Mouse (Mus musculus) MEL (cell line): ENCODE data around the gene Lbx2. TPM values are rescaled to one million over a fixed set of nuclear protein-coding genes. Genes with fewer than 3 reads are reported as not detected.

ENCODE experiments used
- DNase-seq: peaks from one replicate; pipeline ENCODE4 v3.0.0; 2011; ENCODE audit warnings: low read depth, low spot score
- H3K27ac ChIP-seq: 2 replicates; pipeline ENCODE4 v1.5.1; 2012; ENCODE audit warnings: low read depth, mild to moderate bottlenecking, control low read depth, low read length, moderate library complexity; ENCODE audit not compliant: control insufficient read depth
- H3K27me3 ChIP-seq, 2 experiments: fragments of 150-350 bp in 1 of 2; sonication (generic) in 1 of 2; 2 replicates each; pipeline ENCODE4 v1.6.1; 2012; ENCODE audit warnings: low read length in 2 of 2, mild to moderate bottlenecking in 2 of 2, improper control_type of control experiment in 1 of 2, moderate library complexity in 1 of 2; ENCODE audit not compliant: insufficient read depth in 2 of 2, control insufficient read depth in 1 of 2
- H3K36me3 ChIP-seq, 2 experiments: 2 replicates each; pipeline ENCODE4 v1.6.1; 2012 to 2014; ENCODE audit warnings: low read length in 2 of 2, improper control_type of control experiment in 1 of 2, inconsistent platforms in 1 of 2, mild to moderate bottlenecking in 1 of 2; ENCODE audit not compliant: insufficient read depth in 2 of 2, control insufficient read depth in 1 of 2
- H3K4me1 ChIP-seq, 2 experiments: fragments of 150-350 bp in 1 of 2; sonication (generic) in 1 of 2; 2 replicates each; pipeline ENCODE4 v1.6.1; 2012; ENCODE audit warnings: low read length in 2 of 2, improper control_type of control experiment in 1 of 2, mild to moderate bottlenecking in 1 of 2; ENCODE audit not compliant: insufficient read depth in 2 of 2, control insufficient read depth in 1 of 2
- H3K4me3 ChIP-seq, 2 experiments: fragments of 150-350 bp in 1 of 2; sonication (generic) in 1 of 2; 2 replicates each; pipeline ENCODE4 v1.5.1; 2012; ENCODE audit warnings: low read depth in 2 of 2, low read length in 2 of 2, mild to moderate bottlenecking in 2 of 2, moderate library complexity in 2 of 2, control low read depth in 1 of 2, improper control_type of control experiment in 1 of 2; ENCODE audit not compliant: control insufficient read depth in 1 of 2, insufficient read depth in 1 of 2
- H3K79me2 ChIP-seq: 2 replicates; pipeline ENCODE4 v1.6.1; 2012; ENCODE audit warnings: mild to moderate bottlenecking, low read length, moderate library complexity; ENCODE audit not compliant: control insufficient read depth, poor library complexity, insufficient read depth
- H3K9ac ChIP-seq: 2 replicates; pipeline ENCODE4 v1.6.1; 2012; ENCODE audit warnings: low read depth, mild to moderate bottlenecking, control low read depth, low read length, moderate library complexity; ENCODE audit not compliant: control insufficient read depth, poor library complexity, severe bottlenecking
- H3K9me3 ChIP-seq: fragments of 150-350 bp; sonication (generic); replicated peaks from 2 replicates; pipeline ENCODE4 v1.6.1; 2012; ENCODE audit warnings: mild to moderate bottlenecking, low read length, improper control_type of control experiment, moderate library complexity; ENCODE audit not compliant: insufficient read depth
- CHD1 ChIP-seq: IDR thresholded peaks from 2 replicates; pipeline ENCODE4 v1.6.1; 2012; ENCODE audit warnings: low read depth, mild to moderate bottlenecking, inconsistent platforms, low read length, improper control_type of control experiment
- ELF1 ChIP-seq: IDR thresholded peaks from 2 replicates; pipeline ENCODE4 v1.6.1; 2014; ENCODE audit warnings: low read depth, mild to moderate bottlenecking, inconsistent platforms, low read length, improper control_type of control experiment, moderate library complexity
- ETS1 ChIP-seq: IDR thresholded peaks from 2 replicates; pipeline ENCODE4 v1.6.1; 2012; ENCODE audit warnings: low read depth, mild to moderate bottlenecking, inconsistent platforms, low read length, improper control_type of control experiment, moderate library complexity
- GATA1 ChIP-seq: IDR thresholded peaks from 2 replicates; pipeline ENCODE4 v1.6.1; 2011; ENCODE audit warnings: low read depth, low read length, improper control_type of control experiment
- JUND ChIP-seq: IDR thresholded peaks from 2 replicates; pipeline ENCODE4 v1.6.1; 2011; ENCODE audit warnings: low read depth, mild to moderate bottlenecking, improper control_type of control experiment, low read length
- MXI1 ChIP-seq: IDR thresholded peaks from 2 replicates; pipeline ENCODE4 v1.6.1; 2011; ENCODE audit warnings: mild to moderate bottlenecking, low read depth, low read length, improper control_type of control experiment
- MYB ChIP-seq: IDR thresholded peaks from 2 replicates; pipeline ENCODE4 v1.6.1; 2011; ENCODE audit warnings: mild to moderate bottlenecking, low read depth, low read length, improper control_type of control experiment
- MYC ChIP-seq: IDR thresholded peaks from 2 replicates; pipeline ENCODE4 v1.6.1; 2011; ENCODE audit warnings: low read depth, mild to moderate bottlenecking, low read length, improper control_type of control experiment, moderate library complexity
- NELFE ChIP-seq: IDR thresholded peaks from 2 replicates; pipeline ENCODE4 v1.6.1; 2011; ENCODE audit warnings: low read depth, low read length, improper control_type of control experiment
- POLR2A ChIP-seq, 2 experiments: IDR thresholded peaks; 2 replicates each; pipeline ENCODE4 v1.6.1; 2011 to 2012; ENCODE audit warnings: low read length in 2 of 2, mild to moderate bottlenecking in 2 of 2, control low read depth in 1 of 2, improper control_type of control experiment in 1 of 2, low read depth in 1 of 2, moderate library complexity in 1 of 2; ENCODE audit not compliant: control insufficient read depth in 1 of 2, insufficient read depth in 1 of 2, poor library complexity in 1 of 2
- RAD21 ChIP-seq: IDR thresholded peaks from 2 replicates; pipeline ENCODE4 v1.6.1; 2011; ENCODE audit warnings: mild to moderate bottlenecking, low read depth, low read length, improper control_type of control experiment
- RCOR1 ChIP-seq: IDR thresholded peaks from 2 replicates; pipeline ENCODE4 v1.6.1; 2012; ENCODE audit warnings: low read depth, mild to moderate bottlenecking, inconsistent platforms, low read length, improper control_type of control experiment
- UBTF ChIP-seq: IDR thresholded peaks from 2 replicates; pipeline ENCODE4 v1.6.1; 2012; ENCODE audit warnings: low read depth, mild to moderate bottlenecking, inconsistent platforms, low read length, improper control_type of control experiment, moderate library complexity, borderline replicate concordance; ENCODE audit not compliant: insufficient read depth
- ZMIZ1 ChIP-seq: IDR thresholded peaks from 2 replicates; pipeline ENCODE4 v1.6.1; 2012; ENCODE audit warnings: low read depth, mild to moderate bottlenecking, inconsistent platforms, low read length, improper control_type of control experiment, moderate library complexity
- ZNF384 ChIP-seq: IDR thresholded peaks from 2 replicates; pipeline ENCODE4 v1.6.1; 2012; ENCODE audit warnings: low read depth, mild to moderate bottlenecking, inconsistent platforms, low read length, improper control_type of control experiment
- polyA plus RNA-seq, 2 experiments: library from polyadenylated mRNA; stranded (reverse) in 1 of 2; unstranded in 1 of 2; fragments of >175 nt in 1 of 2; fragments of >200 nt in 1 of 2; gene quantifications; 2 replicates each; pipeline versions ENCODE4 v1.2.1 to v1.2.4; 2012; ENCODE audit warnings: low replicate concordance in 2 of 2, low read depth in 1 of 2; ENCODE audit not compliant: insufficient read length in 2 of 2, insufficient read depth in 1 of 2, missing spikeins in 1 of 2
- total RNA-seq: library from RNA; depleted of rRNA; stranded (reverse); fragments of 300-350 nt; gene quantifications from 2 replicates; pipeline ENCODE4 v1.2.3, GENCODE M21; 2012

Lbx2 gene
- total and polyA plus RNA-seq, 3 experiments: 0.58 to 0.85 TPM; not detected in 1

DNA sequence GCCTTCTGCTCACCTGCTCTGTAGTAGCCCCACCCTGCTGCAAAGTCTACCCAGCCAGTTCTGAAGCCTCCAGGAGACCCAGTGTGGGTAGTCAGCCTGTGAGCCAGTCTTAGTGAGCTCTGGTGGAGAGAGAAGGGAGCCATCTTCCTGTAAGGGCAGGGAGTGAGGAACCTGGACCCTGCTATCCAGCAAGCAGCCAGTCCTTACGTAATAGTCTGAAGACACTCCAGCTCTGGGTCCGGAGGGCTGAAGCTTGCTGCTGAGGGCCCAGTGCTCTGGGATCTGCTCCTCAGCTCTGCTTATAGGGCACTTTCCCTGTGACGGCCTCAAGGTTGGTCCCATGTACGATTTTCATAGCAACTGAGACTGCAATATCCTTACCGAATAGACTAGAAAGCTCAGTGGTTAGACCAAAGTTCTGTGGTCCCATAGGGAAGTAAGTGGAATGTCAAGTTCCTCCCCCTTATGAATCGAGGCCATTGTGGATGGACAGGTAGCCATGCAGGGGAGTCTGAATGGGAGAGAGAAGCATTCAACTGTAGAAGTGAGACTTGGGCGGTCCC is 48.9 kb downstream of the Lbx2 start, which contains the start of gene Rtkn:
Gene Rtkn (plus strand): TSS at position 513 of the 563 bp plus-strand sequence.
- no peak within 1 kb of the TSS for H3K9ac ChIP-seq
- H3K4me1 ChIP-seq: peaks cover 0 to 18% of the 10 kb centered on the region in 2 experiments; a peak in 3 of 4 replicates
- DNase-seq: no peak
- no peak within 1 kb of the TSS for H3K27ac ChIP-seq
- H3K36me3 ChIP-seq: no peaks in the 10 kb centered on the region; a peak in 1 of 4 replicates
- no peaks in the 10 kb centered on the region for H3K27me3 ChIP-seq
- H3K4me3 ChIP-seq: no peak within 1 kb of the TSS
- H3K9me3 ChIP-seq: no peaks in the 10 kb centered on the region
- TF ChIP-seq MXI1 (no peak), JUND (no peak), CHD1 (no peak), NELFE (no peak), ELF1 (no peak), POLR2A (IDR thresholded peaks at IDR 0.05; ENCODE audit: control insufficient read depth in 1 of 2, insufficient read depth in 1 of 2, low read depth in 1 of 2, low read length in 2 of 2, poor library complexity in 1 of 2) (no peak), ETS1 (no peak), ZNF384 (no peak)
- peaks cover 6% of the 10 kb centered on the region; the same call in 1 of the 2 replicates for H3K79me2 ChIP-seq

- H3K79me2 ChIP-seq: peaks cover 6% of the 10 kb centered on the region; the same call in 1 of the 2 replicates
- TF ChIP-seq RAD21 (no peak), ZMIZ1 (no peak), MYB (no peak), RCOR1 (no peak), GATA1 (no peak), UBTF (no peak), MYC (no peak)
- H3K9me3 ChIP-seq: no peaks in the 10 kb centered on the region
- no peak overlapping the region for H3K27ac ChIP-seq
- no peak for DNase-seq
- no peaks in the 10 kb centered on the region; a peak in 1 of 4 replicates for H3K36me3 ChIP-seq
- no peak overlapping the region for H3K4me3 ChIP-seq
- peaks cover 0 to 18% of the 10 kb centered on the region in 2 experiments; a peak in 3 of 4 replicates for H3K4me1 ChIP-seq
- H3K9ac ChIP-seq: no peak overlapping the region
- no peaks in the 10 kb centered on the region for H3K27me3 ChIP-seq
Measured at GRCm38 (mm10) chr6:83135571-83136161, 49.5 kb downstream of the Lbx2 start.
